Mouse (Mus musculus): Measurements from ENCODE around the gene Cd59b. TPM values are rescaled to one million over a fixed set of nuclear protein-coding genes. Genes with fewer than 3 reads are reported as not detected.

Cd59b gene
- total RNA-seq (2012; rRNA removed) (not detected in 2 replicates), polyA plus RNA-seq (2012; ENCODE audit: insufficient read depth in 1 of 2, insufficient read length in 2 of 2, low read depth in 1 of 2, low replicate concordance in 2 of 2, missing spikeins in 1 of 2) (under 1 TPM in 1 of 2 experiments, not detected in 1; 0.38 TPM)

DNA sequence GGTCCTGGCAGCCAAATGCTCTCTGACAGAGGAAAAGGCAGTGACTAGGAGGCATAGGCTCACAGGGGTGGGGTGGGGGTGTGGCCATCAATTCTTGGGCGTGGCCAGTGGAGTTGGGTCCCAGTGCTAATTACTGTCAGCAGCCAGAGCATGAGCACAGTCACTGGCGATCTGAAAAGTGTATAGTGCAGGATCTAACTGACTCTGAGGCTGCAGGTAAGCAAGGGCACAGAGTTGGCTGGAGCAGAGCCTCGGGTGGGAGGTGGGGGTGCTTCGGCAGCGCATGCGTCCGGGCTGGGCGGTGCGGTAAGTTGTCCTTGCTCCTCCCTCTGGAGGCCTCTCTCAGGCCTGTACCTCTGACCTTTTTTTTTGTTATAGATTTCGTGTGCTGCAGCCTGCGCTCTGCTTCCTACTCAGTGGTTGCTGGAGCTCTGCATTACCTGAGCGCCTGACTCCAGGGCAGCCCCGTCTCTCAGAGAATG, at the start of gene Cd59b:
Cd59b (plus strand) TSS at position 146 of the 482 bp plus-strand sequence.
- H3K4me1 ChIP-seq (ENCODE audit: control insufficient read depth in 1 of 2, insufficient read depth in 2 of 2, low read length in 2 of 2): peaks cover 4 to 5% of the 10 kb centered on the region in 2 experiments; a peak in 3 of 4 replicates
- no peak for TF ChIP-seq MAX (IDR thresholded peaks at IDR 0.05; ENCODE audit: low read length)
- no peak for TF ChIP-seq POLR2AphosphoS5 (IDR thresholded peaks at IDR 0.05; ENCODE audit: borderline replicate concordance, low read depth, low read length)
- no peak for TF ChIP-seq BHLHE40 (IDR thresholded peaks at IDR 0.05; ENCODE audit: borderline replicate concordance, low read depth, low read length)
- H3K9ac ChIP-seq (ENCODE audit: control insufficient read depth, low read depth, low read length, poor library complexity, severe bottlenecking): no peak within 1 kb of the TSS
- no peaks in the 10 kb centered on the region for H3K9me3 ChIP-seq (replicated peaks; ENCODE audit: insufficient read depth, low read length)
- DNase-seq (ENCODE audit: low read depth, low spot score): peak; percentile 63
- H3K27me3 ChIP-seq (ENCODE audit: control insufficient read depth in 1 of 2, insufficient read depth in 2 of 2, low read length in 2 of 2): no peaks in the 10 kb centered on the region
- 0 out of 4 replicates have a peak within 1 kb of the TSS, but pooled peaks of 1 of the 2 experiments have one; percentile 21 for H3K4me3 ChIP-seq (ENCODE audit: control insufficient read depth in 1 of 2, insufficient read depth in 1 of 2, low read depth in 2 of 2, low read length in 2 of 2)
- no peaks in the 10 kb centered on the region for H3K79me2 ChIP-seq (ENCODE audit: control insufficient read depth, insufficient read depth, low read length, poor library complexity)
- H3K27ac ChIP-seq (ENCODE audit: control insufficient read depth, low read depth, low read length): no peak within 1 kb of the TSS
- peaks cover 0 to 2% of the 10 kb centered on the region in 2 experiments; a peak in 2 of 4 replicates for H3K36me3 ChIP-seq (ENCODE audit: control insufficient read depth in 1 of 2, insufficient read depth in 2 of 2, low read length in 2 of 2)

DNA sequence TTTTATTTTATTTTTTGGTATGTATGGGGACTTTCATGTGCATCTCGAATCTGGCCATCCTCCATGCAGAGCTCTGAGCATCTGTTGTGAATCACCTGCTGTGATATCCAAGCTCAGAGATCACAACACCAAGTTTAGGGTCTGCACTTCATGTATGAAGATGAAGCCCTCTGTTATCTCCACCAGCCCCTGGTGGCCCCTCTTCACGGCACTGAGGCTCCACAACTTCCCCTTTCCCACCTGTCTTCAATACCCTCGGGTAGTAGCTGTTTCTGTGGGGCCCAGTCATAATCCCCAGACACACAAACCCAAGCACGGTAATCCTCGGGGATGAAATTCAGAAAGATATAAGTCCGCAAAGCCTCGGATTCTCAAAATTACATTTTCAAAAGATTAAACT, 46.6 kb upstream of the Cd59b start:
- Histone ChIP-seq H3K4me1 (ENCODE audit: control insufficient read depth in 1 of 2, insufficient read depth in 2 of 2, low read length in 2 of 2) (peaks cover 2 to 3% of the 10 kb centered on the region in 2 experiments; a peak in 3 of 4 replicates), H3K9ac (ENCODE audit: control insufficient read depth, low read depth, low read length, poor library complexity, severe bottlenecking) (no peak overlapping the region), H3K79me2 (ENCODE audit: control insufficient read depth, insufficient read depth, low read length, poor library complexity) (peaks cover 4% of the 10 kb centered on the region), H3K36me3 (ENCODE audit: control insufficient read depth in 1 of 2, insufficient read depth in 2 of 2, low read length in 2 of 2) (peaks cover 0 to 6% of the 10 kb centered on the region in 2 experiments; a peak in 2 of 4 replicates), H3K27ac (ENCODE audit: control insufficient read depth, low read depth, low read length) (no peak overlapping the region), H3K4me3 (ENCODE audit: control insufficient read depth in 1 of 2, insufficient read depth in 1 of 2, low read depth in 2 of 2, low read length in 2 of 2) (no peak overlapping the region), H3K9me3 (replicated peaks; ENCODE audit: insufficient read depth, low read length) (no peaks in the 10 kb centered on the region), H3K27me3 (ENCODE audit: control insufficient read depth in 1 of 2, insufficient read depth in 2 of 2, low read length in 2 of 2) (peaks cover 2 to 5% of the 10 kb centered on the region in 2 experiments; a peak in 3 of 4 replicates)
- peak; percentile 43 to 49; a peak in 3 of 4 replicates for TF ChIP-seq EP300 (IDR thresholded peaks at IDR 0.05; ENCODE audit: low read depth in 1 of 2, low read length in 2 of 2)
- TF ChIP-seq GATA1 (IDR thresholded peaks at IDR 0.05; ENCODE audit: low read depth, low read length): peak; percentile 47
- TF ChIP-seq MEF2A (IDR thresholded peaks at IDR 0.05; ENCODE audit: extremely low read depth, insufficient replicate concordance, low read depth, low read length, poor library complexity, severe bottlenecking): no peak
- TF ChIP-seq RCOR1 (IDR thresholded peaks at IDR 0.05; ENCODE audit: low read depth, low read length): 0 out of 2 replicates have a peak, but pooled peaks have one; percentile 38
- no peak for TF ChIP-seq MAFK (IDR thresholded peaks at IDR 0.05; ENCODE audit: borderline replicate concordance, low read depth, low read length)
- no peak for TF ChIP-seq MYB (IDR thresholded peaks at IDR 0.05; ENCODE audit: low read depth, low read length)
- no peak for TF ChIP-seq MAX (IDR thresholded peaks at IDR 0.05; ENCODE audit: low read length)
- no peak for TF ChIP-seq CHD1 (IDR thresholded peaks at IDR 0.05; ENCODE audit: low read depth, low read length)
- no peak for TF ChIP-seq USF2 (IDR thresholded peaks at IDR 0.05; ENCODE audit: borderline replicate concordance in 1 of 2, insufficient read depth in 1 of 2, low read depth in 1 of 2, low read length in 2 of 2)
- TF ChIP-seq SMC3 (IDR thresholded peaks at IDR 0.05; ENCODE audit: low read depth, low read length): no peak
- TF ChIP-seq JUND (IDR thresholded peaks at IDR 0.05; ENCODE audit: low read depth, low read length): no peak
- no peak for TF ChIP-seq NELFE (IDR thresholded peaks at IDR 0.05; ENCODE audit: low read depth, low read length)
- 0 out of 2 replicates have a peak, but pooled peaks have one; percentile 17 for TF ChIP-seq TAL1 (IDR thresholded peaks at IDR 0.05; ENCODE audit: low read length)
- no peak for TF ChIP-seq SIN3A (IDR thresholded peaks at IDR 0.05; ENCODE audit: low read length)
- no peak for TF ChIP-seq ZC3H11A (IDR thresholded peaks at IDR 0.05; ENCODE audit: low read depth, low read length)
- TF ChIP-seq KAT2A (conservative IDR thresholded peaks at IDR 0.05; ENCODE audit: low read depth, low read length): no peak
- DNase-seq (ENCODE audit: low read depth, low spot score): peak; percentile 57

Measured in MEL (cell line).